Mouse (Mus musculus) neural tube, embryonic 13.5 days (tissue): ENCODE results near the gene Itpkc. TPM values are rescaled to one million over a fixed set of nuclear protein-coding genes. Genes with fewer than 3 reads are reported as not detected.

Experiments used
- ATAC-seq: fragments of 200-750 bp; cut with Nextera tagmentation; 2 replicates; pipeline ENCODE4 v1.8.0; 2017; ENCODE audit warnings: low read depth, mild to moderate bottlenecking, moderate TSS enrichment, moderate library complexity
- H3K27ac ChIP-seq: fragments of 300-500 bp; sonication (generic); replicated peaks from 2 replicates; pipeline ENCODE4 v1.5.1; 2015; ENCODE audit warnings: moderate library complexity, mild to moderate bottlenecking, inconsistent platforms
- H3K27me3 ChIP-seq: fragments of 300-500 bp; sonication (generic); 2 replicates; pipeline ENCODE4 v1.6.1; 2015; ENCODE audit warnings: mild to moderate bottlenecking, inconsistent platforms
- H3K36me3 ChIP-seq: fragments of 300-500 bp; sonication (generic); 2 replicates; pipeline ENCODE4 v1.6.1; 2015; ENCODE audit warnings: mild to moderate bottlenecking, inconsistent platforms
- H3K4me1 ChIP-seq: fragments of 300-500 bp; sonication (generic); replicated peaks from 2 replicates; pipeline ENCODE4 v1.6.1; 2015; ENCODE audit warnings: inconsistent platforms
- H3K4me2 ChIP-seq: fragments of 300-500 bp; sonication (generic); 2 replicates; pipeline ENCODE4 v1.6.1; 2015; ENCODE audit warnings: inconsistent platforms, mild to moderate bottlenecking, moderate library complexity
- H3K4me3 ChIP-seq: fragments of 300-500 bp; sonication (generic); 2 replicates; pipeline ENCODE4 v1.5.1; 2015; ENCODE audit warnings: mild to moderate bottlenecking, inconsistent platforms
- H3K9ac ChIP-seq: fragments of 300-500 bp; sonication (generic); 2 replicates; pipeline ENCODE4 v1.6.1; 2015; ENCODE audit warnings: moderate library complexity, mild to moderate bottlenecking, inconsistent platforms
- H3K9me3 ChIP-seq: fragments of 300-500 bp; sonication (generic); 2 replicates; pipeline ENCODE4 v1.6.1; 2016; ENCODE audit warnings: inconsistent platforms
- WGBS: fragments of 180-500 bp; shearing (Covaris S2); methylation state at CpG from one replicate; pipeline ENCODE4 v1.1.7; 2015; 5-methylcytosine and 5-hydroxymethylcytosine counted together
- polyA plus RNA-seq: library from polyadenylated mRNA; unstranded; fragments of >200 nt; fragmentation: Nextera tagmentation; extraction: Ambion mirVana; gene quantifications from 2 replicates; pipeline ENCODE4 v1.2.1, GENCODE M21; 2015

The Itpkc gene
- polyA plus RNA-seq: 5.1 and 7.5 TPM in 2 replicates

GRCm38 (mm10) chr7:27228281-27228821 is at the start of gene Itpkc:
Gene Itpkc (minus strand): TSS chr7:27228661.
- peaks cover 58% of the 10 kb centered on the region for H3K4me1 ChIP-seq
- H3K27me3 ChIP-seq: no peaks in the 10 kb centered on the region
- H3K36me3 ChIP-seq: peaks cover 1% of the 10 kb centered on the region; the same call in 1 of the 2 replicates
- WGBS: under 1% methylated on average over 49 of the region's 49 CpGs
- H3K4me2 ChIP-seq: peak within 1 kb of the TSS; percentile 97
- peak; percentile 67 for ATAC-seq
- no peaks in the 10 kb centered on the region for H3K9me3 ChIP-seq
- peak within 1 kb of the TSS; percentile 89 for H3K4me3 ChIP-seq
- peak within 1 kb of the TSS; percentile 92 for H3K9ac ChIP-seq
- H3K27ac ChIP-seq: peak within 1 kb of the TSS; percentile 87

GRCm38 (mm10) chr7:27277191-27277590 is 48.7 kb upstream of the Itpkc start:
- 91% methylated on average over 3 of the region's 3 CpGs for WGBS
- Histone ChIP-seq H3K27ac (no peak overlapping the region), H3K9me3 (no peaks in the 10 kb centered on the region), H3K27me3 (no peaks in the 10 kb centered on the region), H3K4me2 (no peak overlapping the region), H3K4me3 (no peak overlapping the region), H3K9ac (no peak overlapping the region), H3K4me1 (no peaks in the 10 kb centered on the region), H3K36me3 (peaks cover 94% of the 10 kb centered on the region)
- ATAC-seq: no peak

- Histone ChIP-seq H3K36me3 (peaks cover 94% of the 10 kb centered on the region), H3K27ac (no peak overlapping the region), H3K9me3 (no peaks in the 10 kb centered on the region), H3K4me2 (no peak overlapping the region), H3K4me1 (no peaks in the 10 kb centered on the region), H3K9ac (no peak overlapping the region), H3K4me3 (no peak overlapping the region), H3K27me3 (no peaks in the 10 kb centered on the region)
- no peak for ATAC-seq
- WGBS: 57% methylated on average over 7 of the region's 7 CpGs
Measured at GRCm38 (mm10) chr7:27276021-27276420, 47.6 kb upstream of the Itpkc start.

GRCm38 (mm10) chr7:27274916-27275315 is 46.5 kb upstream of the Itpkc start:
- WGBS: 94% methylated on average over 4 of the region's 4 CpGs
- no peaks in the 10 kb centered on the region for H3K4me1 ChIP-seq
- no peaks in the 10 kb centered on the region for H3K27me3 ChIP-seq
- H3K36me3 ChIP-seq: peaks cover 95% of the 10 kb centered on the region
- no peak for ATAC-seq
- H3K27ac ChIP-seq: no peak overlapping the region
- no peaks in the 10 kb centered on the region for H3K9me3 ChIP-seq
- H3K9ac ChIP-seq: no peak overlapping the region
- H3K4me2 ChIP-seq: no peak overlapping the region
- no peak overlapping the region for H3K4me3 ChIP-seq

GRCm38 (mm10) chr7:27273739-27274351 is 45.4 kb upstream of the Itpkc start:
- Histone ChIP-seq H3K36me3 (peaks cover 95% of the 10 kb centered on the region), H3K27ac (no peak overlapping the region), H3K4me2 (no peak overlapping the region), H3K9ac (no peak overlapping the region), H3K4me3 (no peak overlapping the region), H3K9me3 (no peaks in the 10 kb centered on the region), H3K27me3 (no peaks in the 10 kb centered on the region), H3K4me1 (no peaks in the 10 kb centered on the region)
- 0 out of 2 replicates have a peak, but pooled peaks have one; percentile 33 for ATAC-seq
- whole genome bisulfite sequencing: 51% methylated on average over 32 of the region's 32 CpGs

GRCm38 (mm10) chr7:27271423-27271822 is 43.0 kb upstream of the Itpkc start:
- Histone ChIP-seq H3K9ac (no peak overlapping the region), H3K4me1 (no peaks in the 10 kb centered on the region), H3K4me2 (no peak overlapping the region), H3K9me3 (no peaks in the 10 kb centered on the region), H3K36me3 (peaks cover 95% of the 10 kb centered on the region), H3K27me3 (no peaks in the 10 kb centered on the region), H3K27ac (no peak overlapping the region), H3K4me3 (no peak overlapping the region)
- ATAC-seq: no peak
- WGBS: 88% methylated on average over 8 of the region's 8 CpGs

- Histone ChIP-seq H3K27me3 (no peaks in the 10 kb centered on the region), H3K9ac (no peak overlapping the region; the same call in 1 of the 2 replicates), H3K9me3 (no peaks in the 10 kb centered on the region), H3K4me1 (peaks cover 9% of the 10 kb centered on the region), H3K4me2 (no peak overlapping the region), H3K27ac (no peak overlapping the region), H3K36me3 (peaks cover 100% of the 10 kb centered on the region), H3K4me3 (no peak overlapping the region)
- 77% methylated on average over 20 of the region's 20 CpGs for WGBS
- no peak for ATAC-seq
Measured at GRCm38 (mm10) chr7:27266515-27267128, 38.2 kb upstream of the Itpkc start.

GRCm38 (mm10) chr7:27264761-27265160 is 36.3 kb upstream of the Itpkc start:
- Histone ChIP-seq H3K9me3 (no peaks in the 10 kb centered on the region), H3K4me1 (peaks cover 27% of the 10 kb centered on the region), H3K36me3 (peaks cover 83% of the 10 kb centered on the region), H3K27ac (no peak overlapping the region), H3K4me2 (no peak overlapping the region), H3K4me3 (no peak overlapping the region), H3K9ac (no peak overlapping the region), H3K27me3 (no peaks in the 10 kb centered on the region)
- 94% methylated on average over 12 of the region's 12 CpGs for WGBS
- no peak for ATAC-seq

- H3K4me1 ChIP-seq: peaks cover 47% of the 10 kb centered on the region
- H3K9me3 ChIP-seq: no peaks in the 10 kb centered on the region
- H3K36me3 ChIP-seq: peaks cover 54% of the 10 kb centered on the region
- no peak for ATAC-seq
- H3K4me2 ChIP-seq: no peak overlapping the region
- peak overlapping the region; percentile 38; the same call in 1 of the 2 replicates for H3K9ac ChIP-seq
- WGBS: 65% methylated on average over 6 of the region's 6 CpGs
- H3K27ac ChIP-seq: 0 out of 2 replicates have a peak overlapping the region, but pooled peaks have one; percentile 1
- no peaks in the 10 kb centered on the region for H3K27me3 ChIP-seq
- no peak overlapping the region for H3K4me3 ChIP-seq
Measured at GRCm38 (mm10) chr7:27261888-27262287, 33.4 kb upstream of the Itpkc start.

- H3K36me3 ChIP-seq: peaks cover 44% of the 10 kb centered on the region
- no peak for ATAC-seq
- peak overlapping the region; percentile 97 for H3K9ac ChIP-seq
- no peaks in the 10 kb centered on the region for H3K27me3 ChIP-seq
- peak overlapping the region; percentile 93 for H3K4me2 ChIP-seq
- no peak overlapping the region for H3K27ac ChIP-seq
- no peaks in the 10 kb centered on the region for H3K9me3 ChIP-seq
- H3K4me1 ChIP-seq: peaks cover 54% of the 10 kb centered on the region
- H3K4me3 ChIP-seq: peak overlapping the region; percentile 75
- 49% methylated on average over 7 of the region's 7 CpGs for WGBS
Measured at GRCm38 (mm10) chr7:27260856-27261255, 32.4 kb upstream of the Itpkc start.

GRCm38 (mm10) chr7:27259771-27260170 is 31.3 kb upstream of the Itpkc start:
- H3K4me3 ChIP-seq: peak overlapping the region; percentile 75
- H3K4me1 ChIP-seq: peaks cover 55% of the 10 kb centered on the region
- peak overlapping the region; percentile 96 for H3K27ac ChIP-seq
- no peaks in the 10 kb centered on the region for H3K9me3 ChIP-seq
- WGBS: 21% methylated on average over 5 of the region's 5 CpGs
- H3K9ac ChIP-seq: peak overlapping the region; percentile 97
- peak overlapping the region; percentile 93 for H3K4me2 ChIP-seq
- H3K36me3 ChIP-seq: peaks cover 34% of the 10 kb centered on the region
- H3K27me3 ChIP-seq: no peaks in the 10 kb centered on the region
- ATAC-seq: 0 out of 2 replicates have a peak, but pooled peaks have one; percentile 4

GRCm38 (mm10) chr7:27259271-27259721 is 30.8 kb upstream of the Itpkc start:
- 3% methylated on average over 9 of the region's 9 CpGs for WGBS
- peak overlapping the region; percentile 96 for H3K27ac ChIP-seq
- H3K4me3 ChIP-seq: peak overlapping the region; percentile 75
- H3K9me3 ChIP-seq: no peaks in the 10 kb centered on the region
- peaks cover 55% of the 10 kb centered on the region for H3K4me1 ChIP-seq
- H3K27me3 ChIP-seq: no peaks in the 10 kb centered on the region
- peak overlapping the region; percentile 93 for H3K4me2 ChIP-seq
- H3K36me3 ChIP-seq: peaks cover 34% of the 10 kb centered on the region
- ATAC-seq: peak; percentile 12; the same call in 1 of the 2 replicates
- H3K9ac ChIP-seq: peak overlapping the region; percentile 97
